Mouse (Mus musculus) forebrain, postnatal 0 days (tissue): ENCODE results near the gene Ube2k. TPM values are rescaled to one million over a fixed set of nuclear protein-coding genes. Genes with fewer than 3 reads are reported as not detected.
"Not testable (repeated sequence)": the region's sequence is repeated elsewhere in the genome, so short reads cannot be mapped to it uniquely, and the experiment has no call there.

Experiments
- ATAC-seq: fragments of 200-750 bp; cut with Nextera tagmentation; 2 replicates; pipeline ENCODE4 v1.8.0; 2017; ENCODE audit warnings: mild to moderate bottlenecking, moderate library complexity
- DNase-seq: peaks from one replicate; pipeline ENCODE4 v3.0.0-alpha.2; 2015
- H3K27ac ChIP-seq: fragments of 300-500 bp; sonication (generic); 2 replicates; pipeline ENCODE4 v1.5.1; 2014; ENCODE audit warnings: low read depth, mild to moderate bottlenecking, antibody characterized with exemption, low read length, moderate library complexity, mixed read lengths
- H3K27me3 ChIP-seq: fragments of 300-500 bp; sonication (generic); 2 replicates; pipeline ENCODE4 v1.6.1; 2014; ENCODE audit warnings: mild to moderate bottlenecking, low read length, mixed read lengths; ENCODE audit not compliant: insufficient read depth
- H3K36me3 ChIP-seq: fragments of 300-500 bp; sonication (generic); 2 replicates; pipeline ENCODE4 v1.6.1; 2014; ENCODE audit warnings: mild to moderate bottlenecking, moderate library complexity; ENCODE audit not compliant: insufficient read depth
- H3K4me1 ChIP-seq: fragments of 300-500 bp; sonication (generic); 2 replicates; pipeline ENCODE4 v1.6.1; 2014; ENCODE audit warnings: antibody characterized with exemption; ENCODE audit not compliant: insufficient read depth
- H3K4me2 ChIP-seq: fragments of 300-500 bp; sonication (generic); 2 replicates; pipeline ENCODE4 v1.6.1; 2014; ENCODE audit warnings: low read depth, mild to moderate bottlenecking, moderate library complexity
- H3K4me3 ChIP-seq: fragments of 300-500 bp; sonication (generic); 2 replicates; pipeline ENCODE4 v1.5.1; 2014; ENCODE audit warnings: low read depth, low read length, mixed read lengths
- H3K9ac ChIP-seq: fragments of 300-500 bp; sonication (generic); 2 replicates; pipeline ENCODE4 v1.6.1; 2014; ENCODE audit warnings: mild to moderate bottlenecking
- H3K9me3 ChIP-seq: fragments of 300-500 bp; sonication (generic); 2 replicates; pipeline ENCODE4 v1.6.1; 2016; ENCODE audit warnings: low read length
- CTCF ChIP-seq: sonication (generic); IDR thresholded peaks from 2 replicates; pipeline ENCODE4 v1.5.1; 2016; ENCODE audit warnings: antibody characterized with exemption, control low read depth, low read depth
- WGBS: fragments of 180-500 bp; shearing (Covaris S2); extraction: QIAGEN DNeasy Blood & Tissue Kit; methylation state at CpG from one replicate; pipeline ENCODE4 v1.1.7; 2014; 5-methylcytosine and 5-hydroxymethylcytosine counted together
- polyA plus RNA-seq: library from polyadenylated mRNA; unstranded; fragments of >200 nt; fragmentation: Nextera tagmentation; extraction: Ambion mirVana; gene quantifications from 2 replicates; pipeline ENCODE4 v1.2.1, GENCODE M21; 2015
- total RNA-seq: library from RNA; depleted of rRNA; stranded (reverse); fragments of >200 nt; gene quantifications from 2 replicates; pipeline ENCODE4 v1.2.3, GENCODE M21; 2014

Ube2k gene
- total and polyA plus RNA-seq, 2 experiments from 2014 or later, result 55.8 to 207 TPM

- 62% methylated on average over 4 of the region's 4 CpGs for WGBS
- DNase-seq, result no peak
- H3K27ac ChIP-seq, result no peak overlapping the region
Measured at GRCm38 (mm10) chr5:65524831-65525230, 12.2 kb upstream of the Ube2k start.

GRCm38 (mm10) chr5:65525674-65526443, 11.2 kb upstream of the Ube2k start:
- WGBS, result 5% methylated on average over 8 of the region's 8 CpGs

More at GRCm38 (mm10) chr5:65524831-65525230, 12.2 kb upstream of the Ube2k start:
- no peaks in the 10 kb centered on the region for H3K27me3 ChIP-seq
- no peaks in the 10 kb centered on the region for H3K9me3 ChIP-seq
- TF ChIP-seq CTCF, result no peak
- ATAC-seq, result no peak
- H3K4me2 ChIP-seq, result no peak overlapping the region
- H3K4me1 ChIP-seq, result no peaks in the 10 kb centered on the region
- no peak overlapping the region for H3K9ac ChIP-seq
- no peaks in the 10 kb centered on the region for H3K36me3 ChIP-seq
- no peak overlapping the region for H3K4me3 ChIP-seq

GRCm38 (mm10) chr5:65531283-65531682, 5.8 kb upstream of the Ube2k start:
- Histone ChIP-seq H3K4me3 (no peak overlapping the region), H3K4me2 (no peak overlapping the region), H3K9me3 (no peaks in the 10 kb centered on the region), H3K27ac (no peak overlapping the region), H3K9ac (no peak overlapping the region), H3K27me3 (no peaks in the 10 kb centered on the region), H3K36me3 (no peaks in the 10 kb centered on the region), H3K4me1 (0 out of 2 replicates have a peak, but pooled peaks cover 1% of the 10 kb centered on the region)
- DNase-seq (no peak), ATAC-seq (no peak)
- no peak for TF ChIP-seq CTCF
- 59% methylated on average over 3 of the region's 3 CpGs for WGBS

More at GRCm38 (mm10) chr5:65525674-65526443, 11.2 kb upstream of the Ube2k start:
- no peaks in the 10 kb centered on the region for H3K4me1 ChIP-seq
- TF ChIP-seq CTCF, result peak; percentile 52; the same call in 1 of the 2 replicates
- H3K9me3 ChIP-seq, result no peaks in the 10 kb centered on the region
- H3K27ac ChIP-seq, result no peak overlapping the region
- no peak overlapping the region for H3K9ac ChIP-seq
- no peaks in the 10 kb centered on the region for H3K27me3 ChIP-seq
- H3K36me3 ChIP-seq, result no peaks in the 10 kb centered on the region
- no peak overlapping the region for H3K4me3 ChIP-seq
- no peak for DNase-seq
- no peak for ATAC-seq
- H3K4me2 ChIP-seq, result no peak overlapping the region

- WGBS, result 48% methylated on average over 4 of the region's 4 CpGs
- H3K9ac ChIP-seq, result no peak overlapping the region
- no peak overlapping the region for H3K4me3 ChIP-seq
- no peak for DNase-seq
- TF ChIP-seq CTCF, result no peak
- H3K4me1 ChIP-seq, result peaks cover 11% of the 10 kb centered on the region; the same call in 1 of the 2 replicates
- no peak overlapping the region for H3K27ac ChIP-seq
- no peak overlapping the region for H3K4me2 ChIP-seq
- H3K9me3 ChIP-seq, result no peaks in the 10 kb centered on the region
- no peak for ATAC-seq
- H3K27me3 ChIP-seq, result no peaks in the 10 kb centered on the region
- H3K36me3 ChIP-seq, result no peaks in the 10 kb centered on the region
Measured at GRCm38 (mm10) chr5:65534496-65534895, 2.5 kb upstream of the Ube2k start.

- TF ChIP-seq CTCF, result peak; percentile 61
- no peak for ATAC-seq
- Histone ChIP-seq H3K27ac (no peak overlapping the region), H3K9me3 (no peaks in the 10 kb centered on the region), H3K36me3 (no peaks in the 10 kb centered on the region), H3K27me3 (no peaks in the 10 kb centered on the region), H3K4me3 (no peak overlapping the region), H3K4me2 (no peak overlapping the region), H3K4me1 (peaks cover 11% of the 10 kb centered on the region; the same call in 1 of the 2 replicates), H3K9ac (no peak overlapping the region)
- DNase-seq, result peak; percentile 69
- 68% methylated on average over 5 of the region's 5 CpGs for WGBS
Measured at GRCm38 (mm10) chr5:65535457-65536067, 1.5 kb upstream of the Ube2k start.

GRCm38 (mm10) chr5:65536068-65536465, 966 bp upstream of the Ube2k start:
- Histone ChIP-seq H3K27ac (peak overlapping the region; percentile 98), H3K9ac (peak overlapping the region; percentile 94), H3K4me1 (peaks cover 11% of the 10 kb centered on the region; the same call in 1 of the 2 replicates), H3K4me3 (peak overlapping the region; percentile 92), H3K4me2 (peak overlapping the region; percentile 67)
- not testable (repeated sequence) for H3K9me3 ChIP-seq, H3K27me3 ChIP-seq, H3K36me3 ChIP-seq, DNase-seq, ATAC-seq
- WGBS, result 81% methylated on average over 10 of the region's 10 CpGs
